Mouse (Mus musculus): Measurements from ENCODE around the gene Dyrk1b. TPM values are rescaled to one million over a fixed set of nuclear protein-coding genes. Genes with fewer than 3 reads are reported as not detected.

The Dyrk1b gene
- polyA plus RNA-seq, 1 experiment = 43.3 TPM

GRCm38 (mm10) chr7:28169489-28170422 is 9.5 kb upstream of the Dyrk1b start, which contains the start of gene Fbl:
Fbl (plus strand) TSS chr7:28169710.
- peak; percentile 98 for DNase-seq (ENCODE audit: low read depth)
- TF ChIP-seq CTCF (IDR thresholded peaks at IDR 0.05; ENCODE audit: borderline replicate concordance, extremely low read depth, insufficient read depth, insufficient read length) = no peak
- peak; percentile 20; the same call in 1 of the 2 replicates for TF ChIP-seq POLR2A (IDR thresholded peaks at IDR 0.05; ENCODE audit: borderline replicate concordance, extremely low read depth, insufficient read depth, insufficient read length, poor library complexity, severe bottlenecking)

GRCm38 (mm10) chr7:28175358-28175757 is 3.9 kb upstream of the Dyrk1b start:
- TF ChIP-seq POLR2A (IDR thresholded peaks at IDR 0.05; ENCODE audit: borderline replicate concordance, extremely low read depth, insufficient read depth, insufficient read length, poor library complexity, severe bottlenecking) = no peak

GRCm38 (mm10) chr7:28179741-28180377 is 590 bp downstream of the Dyrk1b start:
- no peak for TF ChIP-seq CTCF (IDR thresholded peaks at IDR 0.05; ENCODE audit: borderline replicate concordance, extremely low read depth, insufficient read depth, insufficient read length)
- no peak for TF ChIP-seq POLR2A (IDR thresholded peaks at IDR 0.05; ENCODE audit: borderline replicate concordance, extremely low read depth, insufficient read depth, insufficient read length, poor library complexity, severe bottlenecking)
- DNase-seq (ENCODE audit: low read depth) = peak; percentile 98

More at GRCm38 (mm10) chr7:28175358-28175757, 3.9 kb upstream of the Dyrk1b start:
- no peak for DNase-seq (ENCODE audit: low read depth)

GRCm38 (mm10) chr7:28180890-28181289 is 1.6 kb downstream of the Dyrk1b start:
- TF ChIP-seq CTCF (IDR thresholded peaks at IDR 0.05; ENCODE audit: borderline replicate concordance, extremely low read depth, insufficient read depth, insufficient read length) = no peak
- no peak for TF ChIP-seq POLR2A (IDR thresholded peaks at IDR 0.05; ENCODE audit: borderline replicate concordance, extremely low read depth, insufficient read depth, insufficient read length, poor library complexity, severe bottlenecking)
- DNase-seq (ENCODE audit: low read depth) = no peak

GRCm38 (mm10) chr7:28181376-28181775 is 2.1 kb downstream of the Dyrk1b start:
- no peak for TF ChIP-seq POLR2A (IDR thresholded peaks at IDR 0.05; ENCODE audit: borderline replicate concordance, extremely low read depth, insufficient read depth, insufficient read length, poor library complexity, severe bottlenecking)
- TF ChIP-seq CTCF (IDR thresholded peaks at IDR 0.05; ENCODE audit: borderline replicate concordance, extremely low read depth, insufficient read depth, insufficient read length) = no peak

GRCm38 (mm10) chr7:28182320-28182719 is 3.1 kb downstream of the Dyrk1b start:
- no peak for DNase-seq (ENCODE audit: low read depth)

More at GRCm38 (mm10) chr7:28181376-28181775, 2.1 kb downstream of the Dyrk1b start:
- DNase-seq (ENCODE audit: low read depth) = no peak

GRCm38 (mm10) chr7:28185884-28186283 is 6.6 kb downstream of the Dyrk1b start:
- DNase-seq (ENCODE audit: low read depth) = no peak
- TF ChIP-seq POLR2A (IDR thresholded peaks at IDR 0.05; ENCODE audit: borderline replicate concordance, extremely low read depth, insufficient read depth, insufficient read length, poor library complexity, severe bottlenecking) (no peak), CTCF (IDR thresholded peaks at IDR 0.05; ENCODE audit: borderline replicate concordance, extremely low read depth, insufficient read depth, insufficient read length) (no peak)

More at GRCm38 (mm10) chr7:28182320-28182719, 3.1 kb downstream of the Dyrk1b start:
- no peak for TF ChIP-seq POLR2A (IDR thresholded peaks at IDR 0.05; ENCODE audit: borderline replicate concordance, extremely low read depth, insufficient read depth, insufficient read length, poor library complexity, severe bottlenecking)
- TF ChIP-seq CTCF (IDR thresholded peaks at IDR 0.05; ENCODE audit: borderline replicate concordance, extremely low read depth, insufficient read depth, insufficient read length) = no peak

- DNase-seq (ENCODE audit: low read depth) = no peak
Observed at GRCm38 (mm10) chr7:28186631-28187030, 7.4 kb downstream of the Dyrk1b start.

GRCm38 (mm10) chr7:28191489-28191888 is 12.2 kb downstream of the Dyrk1b start:
- DNase-seq (ENCODE audit: low read depth) = no peak
- no peak for TF ChIP-seq CTCF (IDR thresholded peaks at IDR 0.05; ENCODE audit: borderline replicate concordance, extremely low read depth, insufficient read depth, insufficient read length)
- no peak for TF ChIP-seq POLR2A (IDR thresholded peaks at IDR 0.05; ENCODE audit: borderline replicate concordance, extremely low read depth, insufficient read depth, insufficient read length, poor library complexity, severe bottlenecking)

More at GRCm38 (mm10) chr7:28186631-28187030, 7.4 kb downstream of the Dyrk1b start:
- TF ChIP-seq CTCF (IDR thresholded peaks at IDR 0.05; ENCODE audit: borderline replicate concordance, extremely low read depth, insufficient read depth, insufficient read length) (no peak), POLR2A (IDR thresholded peaks at IDR 0.05; ENCODE audit: borderline replicate concordance, extremely low read depth, insufficient read depth, insufficient read length, poor library complexity, severe bottlenecking) (no peak)

- DNase-seq (ENCODE audit: low read depth) = no peak
- TF ChIP-seq CTCF (IDR thresholded peaks at IDR 0.05; ENCODE audit: borderline replicate concordance, extremely low read depth, insufficient read depth, insufficient read length) (no peak), POLR2A (IDR thresholded peaks at IDR 0.05; ENCODE audit: borderline replicate concordance, extremely low read depth, insufficient read depth, insufficient read length, poor library complexity, severe bottlenecking) (no peak)
Observed at GRCm38 (mm10) chr7:28191903-28192302, 12.6 kb downstream of the Dyrk1b start.

- TF ChIP-seq POLR2A (IDR thresholded peaks at IDR 0.05; ENCODE audit: borderline replicate concordance, extremely low read depth, insufficient read depth, insufficient read length, poor library complexity, severe bottlenecking) = no peak
- no peak for TF ChIP-seq CTCF (IDR thresholded peaks at IDR 0.05; ENCODE audit: borderline replicate concordance, extremely low read depth, insufficient read depth, insufficient read length)
- DNase-seq (ENCODE audit: low read depth) = no peak
Observed at GRCm38 (mm10) chr7:28195414-28196098, 16.3 kb downstream of the Dyrk1b start.

Data from brain, embryonic 14.5 days (tissue).